ENCODE assay signal across 23 mouse cellular contexts in genomic region chr8:79369163-79369562, GRCm38 (mm10). TPM values are rescaled to one million over a fixed set of nuclear protein-coding genes. Genes with fewer than 3 reads are reported as not detected.
DNase-seq lines count a peak whose midpoint lies in the region; ATAC-seq and TF ChIP-seq lines count a peak whose summit lies in the region.
"Had no signal": no experiment of that assay in that cellular context is flagged by ENCODE, and none has a peak within 500 bp of the region (broad histone marks: within the 10 kb centered on the region; RNA-seq: fewer than 3 reads in every experiment).

No protein-coding gene starts in this region.

- peaks cover 28% of the 10 kb centered on the region for H3K4me1 ChIP-seq in kidney, embryonic 16.5 days (ENCODE audit: insufficient read depth, low read length)
- peaks cover 9% of the 10 kb centered on the region; the same call in 1 of the 2 replicates for H3K4me1 ChIP-seq in lung, postnatal 0 days (ENCODE audit: insufficient read depth, low read depth, low read length)
- peaks cover 31% of the 10 kb centered on the region for H3K4me1 ChIP-seq in lung, adult 2 months (ENCODE audit: control insufficient read depth, insufficient read depth, low read length)
- peaks cover 6% of the 10 kb centered on the region for H3K4me1 ChIP-seq in intestine, postnatal 0 days (replicated peaks; ENCODE audit: control insufficient read depth, insufficient read depth, low read length)
- peaks cover 48% of the 10 kb centered on the region for H3K4me1 ChIP-seq in hindbrain, embryonic 13.5 days (replicated peaks)
- H3K4me1 ChIP-seq: hindbrain, embryonic 10.5 days had no signal

- H3K9me3 ChIP-seq in kidney, embryonic 16.5 days (ENCODE audit: low read length), result no peaks in the 10 kb centered on the region
- no peaks in the 10 kb centered on the region for H3K9me3 ChIP-seq in lung, postnatal 0 days (ENCODE audit: low read length)
- no peaks in the 10 kb centered on the region for H3K9me3 ChIP-seq in intestine, postnatal 0 days (ENCODE audit: control insufficient read depth)
- no peaks in the 10 kb centered on the region for H3K9me3 ChIP-seq in hindbrain, embryonic 13.5 days
- H3K9me3 ChIP-seq: forebrain, embryonic 12.5 days; hindbrain, embryonic 10.5 days; liver, embryonic 12.5 days had no signal

- 88% methylated on average over 6 of the region's 6 CpGs for WGBS in kidney, embryonic 16.5 days
- 78% methylated on average over 6 of the region's 6 CpGs for WGBS in lung, postnatal 0 days
- WGBS in lung, adult 2 months, result 81% methylated on average over 6 of the region's 6 CpGs
- whole genome bisulfite sequencing in intestine, postnatal 0 days, result 68% methylated on average over 6 of the region's 6 CpGs
- 90% methylated on average over 6 of the region's 6 CpGs for WGBS in hindbrain, embryonic 13.5 days

- no peak overlapping the region for H3K4me2 ChIP-seq in kidney, embryonic 16.5 days (replicated peaks; ENCODE audit: low read depth, low read length)
- H3K4me2 ChIP-seq in lung, postnatal 0 days (replicated peaks; ENCODE audit: low read depth, low read length), result no peak overlapping the region
- peak overlapping the region; percentile 49 for H3K4me2 ChIP-seq in intestine, postnatal 0 days (replicated peaks; ENCODE audit: low read depth)
- H3K4me2 ChIP-seq in hindbrain, embryonic 13.5 days, result no peak overlapping the region
- H3K4me2 ChIP-seq: forebrain, embryonic 12.5 days; liver, embryonic 12.5 days had no signal

- no peak for DNase-seq in kidney, adult 11 months
- DNase-seq in lung, postnatal 0 days (ENCODE audit: low spot score), result peak; percentile 49
- no peak for DNase-seq in lung, adult 2 months
- DNase-seq: B cell, adult 2 months; cerebellum, adult 8-10 months; cerebellum, postnatal 36 days; forebrain, postnatal 0 days; gastrocnemius, postnatal 36 days; heart, postnatal 14 days; kidney, postnatal 25 days; left cerebral cortex, postnatal 4 days; liver, postnatal 0 days; midbrain, embryonic 14.5 days; thymus, adult 2 months; thymus, postnatal 4 days had no signal

- no peak overlapping the region for H3K4me3 ChIP-seq in kidney, embryonic 16.5 days (ENCODE audit: low read length)
- no peak overlapping the region for H3K4me3 ChIP-seq in lung, postnatal 0 days (ENCODE audit: low read depth, low read length)
- no peak overlapping the region for H3K4me3 ChIP-seq in lung, adult 2 months (replicated peaks; ENCODE audit: extremely low read depth, low read depth, low read length)
- no peak overlapping the region for H3K4me3 ChIP-seq in intestine, postnatal 0 days (ENCODE audit: low read depth, low read length)
- no peak overlapping the region for H3K4me3 ChIP-seq in hindbrain, embryonic 13.5 days
- H3K4me3 ChIP-seq: forebrain, embryonic 12.5 days; hindbrain, embryonic 10.5 days; liver, embryonic 12.5 days had no signal

- H3K27me3 ChIP-seq in kidney, embryonic 16.5 days (ENCODE audit: insufficient read depth, low read length), result no peaks in the 10 kb centered on the region
- H3K27me3 ChIP-seq in lung, postnatal 0 days (replicated peaks; ENCODE audit: insufficient read depth, low read length), result no peaks in the 10 kb centered on the region
- no peaks in the 10 kb centered on the region for H3K27me3 ChIP-seq in intestine, postnatal 0 days (replicated peaks; ENCODE audit: control insufficient read depth, insufficient read depth, low read length)
- no peaks in the 10 kb centered on the region for H3K27me3 ChIP-seq in hindbrain, embryonic 13.5 days
- H3K27me3 ChIP-seq: forebrain, embryonic 12.5 days; liver, embryonic 12.5 days had no signal

- peak; percentile 1; the same call in 1 of the 2 replicates for TF ChIP-seq EP300 in lung, postnatal 0 days (IDR thresholded peaks at IDR 0.05)

- TF ChIP-seq CTCF in lung, postnatal 0 days (IDR thresholded peaks at IDR 0.05), result no peak
- TF ChIP-seq CTCF in lung, adult 2 months (IDR thresholded peaks at IDR 0.05; ENCODE audit: insufficient read depth, low read length), result no peak
- TF ChIP-seq CTCF in intestine, postnatal 0 days (IDR thresholded peaks at IDR 0.05; ENCODE audit: low read depth), result no peak

- no peak for TF ChIP-seq POLR2A in lung, adult 2 months (IDR thresholded peaks at IDR 0.05; ENCODE audit: borderline replicate concordance, extremely low read depth, low read depth, low read length)

- no peak for ATAC-seq in kidney, embryonic 16.5 days (ENCODE audit: low FRiP score, low TSS enrichment)
- peak; percentile 40 for ATAC-seq in lung, postnatal 0 days
- no peak for ATAC-seq in intestine, postnatal 0 days
- no peak for ATAC-seq in granulocyte monocyte progenitor cell, adult 5-6 weeks (replicated peaks; ENCODE audit: poor library complexity, severe bottlenecking)
- ATAC-seq in hindbrain, embryonic 13.5 days (ENCODE audit: low FRiP score), result no peak
- ATAC-seq: forebrain, postnatal 0 days; hindbrain, embryonic 16.5 days; liver, embryonic 12.5 days; liver, postnatal 0 days had no signal

- peaks cover 32% of the 10 kb centered on the region for H3K36me3 ChIP-seq in kidney, embryonic 16.5 days (ENCODE audit: insufficient read depth, low read length)
- H3K36me3 ChIP-seq in lung, postnatal 0 days (ENCODE audit: insufficient read depth, low read length), result peaks cover 13% of the 10 kb centered on the region; the same call in 1 of the 2 replicates
- H3K36me3 ChIP-seq in intestine, postnatal 0 days (ENCODE audit: control insufficient read depth, insufficient read depth), result peaks cover 24% of the 10 kb centered on the region; the same call in 1 of the 2 replicates
- H3K36me3 ChIP-seq in hindbrain, embryonic 13.5 days, result peaks cover 53% of the 10 kb centered on the region

- H3K9ac ChIP-seq in kidney, embryonic 16.5 days (replicated peaks; ENCODE audit: low read length), result no peak overlapping the region
- no peak overlapping the region for H3K9ac ChIP-seq in lung, postnatal 0 days (replicated peaks; ENCODE audit: low read depth)
- H3K9ac ChIP-seq in intestine, postnatal 0 days (ENCODE audit: low read depth, low read length), result no peak overlapping the region
- no peak overlapping the region for H3K9ac ChIP-seq in hindbrain, embryonic 13.5 days
- H3K9ac ChIP-seq: forebrain, embryonic 12.5 days; forebrain, postnatal 0 days; liver, embryonic 12.5 days; liver, postnatal 0 days had no signal

- H3K27ac ChIP-seq in kidney, embryonic 16.5 days (ENCODE audit: low read length), result peak overlapping the region; percentile 0; the same call in 1 of the 2 replicates
- H3K27ac ChIP-seq in lung, postnatal 0 days (ENCODE audit: low read length), result no peak overlapping the region
- peak overlapping the region; percentile 77 for H3K27ac ChIP-seq in intestine, postnatal 0 days (ENCODE audit: low read depth, low read length)
- no peak overlapping the region for H3K27ac ChIP-seq in hindbrain, embryonic 13.5 days
- H3K27ac ChIP-seq: forebrain, embryonic 12.5 days; hindbrain, embryonic 10.5 days; liver, embryonic 12.5 days had no signal

RNA-seq across cellular contexts. Expression of gene Smad1, which starts 30.2 kb away (rescaled TPM):
- 38.3 and 42.8 TPM in 2 replicates for polyA plus RNA-seq in kidney, embryonic 16.5 days (2015; fragmentation: Nextera tagmentation; extraction: Ambion mirVana)
- polyA plus RNA-seq in lung, postnatal 0 days (2015; fragmentation: Nextera tagmentation; extraction: Ambion mirVana), result 23.0 and 25.1 TPM in 2 replicates
- polyA plus RNA-seq in lung, adult 2 months (2012; rRNA removed), result 35.0 and 46.0 TPM in 2 replicates
- polyA plus RNA-seq in intestine, postnatal 0 days (2015; fragmentation: Nextera tagmentation; extraction: Ambion mirVana), result 27.3 and 27.4 TPM in 2 replicates
- 13.7 and 18.2 TPM in 2 replicates for total RNA-seq in granulocyte monocyte progenitor cell, adult 5-6 weeks (2014; fragmentation: Nextera tagmentation)
- total RNA-seq in granulocyte monocyte progenitor cell, adult 5-6 weeks (2017), result 16.4 and 17.3 TPM in 2 replicates
- polyA plus RNA-seq in hindbrain, embryonic 13.5 days (2015; fragmentation: Nextera tagmentation; extraction: Ambion mirVana), result 64.2 and 65.6 TPM in 2 replicates

Comparison
In these comparisons a context has a peak if more than half of its experiments do, and no peak if none do; other contexts are left out.
1. H3K27ac ChIP-seq: peak in kidney, embryonic 16.5 days (single experiment) and intestine, postnatal 0 days (single experiment); none in lung, postnatal 0 days (single experiment) and hindbrain, embryonic 13.5 days (single experiment).